ENCODE assay signal across 8 mouse cellular contexts in genomic region chr10:78756021-78756420, GRCm38 (mm10). TPM values are rescaled to one million over a fixed set of nuclear protein-coding genes. Genes with fewer than 3 reads are reported as not detected.
A peak's percentile ranks its signal among the peaks of the same experiment; 100 is the strongest.
DNase-seq lines count a peak whose midpoint lies in the region; ATAC-seq and TF ChIP-seq lines count a peak whose summit lies in the region.

No protein-coding gene starts in this region.

- no peak overlapping the region for H3K9ac ChIP-seq in heart, embryonic 11.5 days (ENCODE audit: low read depth, low read length)
- no peak overlapping the region for H3K9ac ChIP-seq in CH12.LX (ENCODE audit: insufficient read depth, low read depth)

- H3K4me2 ChIP-seq in heart, embryonic 11.5 days: no peak overlapping the region
- no peak overlapping the region for H3K4me2 ChIP-seq in CH12.LX (ENCODE audit: insufficient read depth, low read depth, poor library complexity, severe bottlenecking)

- H3K4me1 ChIP-seq in heart, embryonic 11.5 days (ENCODE audit: control insufficient read depth, insufficient read depth, low read length): no peaks in the 10 kb centered on the region
- H3K4me1 ChIP-seq in CH12.LX (ENCODE audit: control insufficient read depth in 1 of 2, insufficient read depth in 2 of 2): no peaks in the 10 kb centered on the region

- H3K27ac ChIP-seq in heart, embryonic 11.5 days (ENCODE audit: low read depth, low read length): no peak overlapping the region
- H3K27ac ChIP-seq in CH12.LX (ENCODE audit: insufficient read depth, low read depth): no peak overlapping the region

- H3K79me2 ChIP-seq in CH12.LX (replicated peaks; ENCODE audit: control insufficient read depth, extremely low read depth, insufficient read depth, poor library complexity, severe bottlenecking): no peaks in the 10 kb centered on the region

- peak; percentile 57 for TF ChIP-seq RAD21 in CH12.LX (IDR thresholded peaks at IDR 0.05; ENCODE audit: low read depth, low read length)

- no peak for TF ChIP-seq POLR2A in CH12.LX (IDR thresholded peaks at IDR 0.05; ENCODE audit: low read depth, low read length)

- dilution Hi-C loops in CH12.LX (cut with MboI; ENCODE audit: extremely low pct_ligation_motif_present, extremely low pct_unique_long_range_greater_than_20kb, low sequenced_read_pairs): no loop called here

- no peaks in the 10 kb centered on the region for H3K36me3 ChIP-seq in heart, embryonic 11.5 days (ENCODE audit: control insufficient read depth, insufficient read depth, low read length)
- no peaks in the 10 kb centered on the region for H3K36me3 ChIP-seq in CH12.LX (replicated peaks in 1 of 2; ENCODE audit: control insufficient read depth in 1 of 2, insufficient read depth in 1 of 2, low read length in 1 of 2)

- peak; percentile 77 to 90 for TF ChIP-seq CTCF in CH12.LX (conservative IDR thresholded peaks at IDR 0.05 in 1 of 2, IDR thresholded peaks at IDR 0.05 in 1 of 2; ENCODE audit: low read depth in 2 of 2, low read length in 2 of 2)

- in situ Hi-C loops in CH12.LX (cut with MboI; ENCODE audit: low pct_ligation_motif_present, low pct_unique_long_range_greater_than_20kb, low sequenced_read_pairs): no loop called here

- no peak for TF ChIP-seq EP300 in CH12.LX (IDR thresholded peaks at IDR 0.05; ENCODE audit: low read length)

- peak; percentile 79 for DNase-seq in heart, adult 11 months
- DNase-seq in CH12.LX (ENCODE audit: extremely low read depth): peak; percentile 21
- DNase-seq in c-Kit-positive CD71-negative TER-119-negative erythroid progenitor cells, embryonic 14.5 days (ENCODE audit: low read depth): peak; percentile 23
- peak; percentile 60 to 78 for DNase-seq in frontal cortex, postnatal 10 days (ENCODE audit: low spot score in 2 of 2)
- DNase-seq in layer of hippocampus, adult 8-10 months (ENCODE audit: low spot score in 2 of 2): peak; percentile 65 to 89
- peak; percentile 66 to 72 for DNase-seq in lung, postnatal 4 days
- DNase-seq in thymus, postnatal 14 days: peak; percentile 45

- H3K4me3 ChIP-seq in heart, embryonic 11.5 days (ENCODE audit: low read depth, low read length): no peak overlapping the region
- no peak overlapping the region for H3K4me3 ChIP-seq in CH12.LX (replicated peaks in 1 of 3; ENCODE audit: low read depth in 2 of 3, low read length in 2 of 3, poor library complexity in 1 of 3)

- ATAC-seq in heart, embryonic 11.5 days (replicated peaks; ENCODE audit: insufficient number of reproducible peaks, low FRiP score, low TSS enrichment): no peak

- H3K9me3 ChIP-seq in heart, embryonic 11.5 days (replicated peaks; ENCODE audit: control insufficient read depth, low read length): no peaks in the 10 kb centered on the region
- peaks cover 7% of the 10 kb centered on the region for H3K9me3 ChIP-seq in CH12.LX (replicated peaks; ENCODE audit: low read length)

- H3K27me3 ChIP-seq in heart, embryonic 11.5 days (ENCODE audit: control insufficient read depth, insufficient read depth, low read length): peaks cover 7% of the 10 kb centered on the region; the same call in 1 of the 2 replicates
- H3K27me3 ChIP-seq in CH12.LX (replicated peaks): peaks cover 18% of the 10 kb centered on the region

- 35% methylated on average over 6 of the region's 6 CpGs for WGBS in heart, embryonic 11.5 days (ENCODE audit: insufficient replicate concordance)

TF ChIP-seq in CH12.LX, 34 proteins besides CTCF, POLR2A, EP300 and RAD21:
- TF ChIP-seq SMC3 (IDR thresholded peaks at IDR 0.05; ENCODE audit: low read depth, low read length): peak; percentile 72
- TF ChIP-seq CHD1 (IDR thresholded peaks at IDR 0.05; ENCODE audit: low read depth, low read length): no peak

RNA-seq across cellular contexts. Expression of gene Ccdc105, which starts 3.2 kb away (rescaled TPM):
- polyA plus RNA-seq in heart, embryonic 11.5 days (2014; fragmentation: Nextera tagmentation; extraction: Ambion mirVana): 0.11 TPM in 1 of 2 replicates, not detected in the other
- total RNA-seq in CH12.LX (2012; rRNA removed) (not detected in 2 replicates), CH12.LX (2014; rRNA removed) (not detected in 2 replicates)
- polyA plus RNA-seq in CH12.LX (2012; ENCODE audit: insufficient read length, low read depth): not detected in 2 replicates
- under 1 TPM; 0.29 to 0.75 (median 0.45) TPM for total RNA-seq in layer of hippocampus, adult 8-10 months (2022)

RNA-seq across cellular contexts. Expression of gene Slc1a6, which starts 24.3 kb away (rescaled TPM):
- polyA plus RNA-seq in heart, embryonic 11.5 days (2014; fragmentation: Nextera tagmentation; extraction: Ambion mirVana): 0.35 and 0.43 TPM in 2 replicates
- total RNA-seq in CH12.LX (2012; rRNA removed) (0.04 TPM in 1 of 2 replicates, not detected in the other), CH12.LX (2014; rRNA removed) (not detected in 2 replicates)
- polyA plus RNA-seq in CH12.LX (2012; ENCODE audit: insufficient read length, low read depth): not detected in 2 replicates
- 10 to 100 TPM; 11.2 to 13.6 (median 12.6) TPM for total RNA-seq in layer of hippocampus, adult 8-10 months (2022)

RNA-seq across cellular contexts. Expression of gene Casp14, which starts 37.9 kb away (rescaled TPM):
- polyA plus RNA-seq in heart, embryonic 11.5 days (2014; fragmentation: Nextera tagmentation; extraction: Ambion mirVana): not detected in 2 replicates
- total RNA-seq in CH12.LX (2012; rRNA removed) (not detected in 2 replicates), CH12.LX (2014; rRNA removed) (not detected in 2 replicates)
- polyA plus RNA-seq in CH12.LX (2012; ENCODE audit: insufficient read length, low read depth): not detected in 2 replicates
- total RNA-seq in layer of hippocampus, adult 8-10 months (2022): not detected

Comparison
In these comparisons a context has a peak if more than half of its experiments do, and no peak if none do; other contexts are left out.
1. DNase-seq: peak in every context shown above with its lines; median percentile 79 in heart, adult 11 months; 77 in layer of hippocampus, adult 8-10 months; 69 in frontal cortex, postnatal 10 days; 69 in lung, postnatal 4 days; 45 in thymus, postnatal 14 days; 23 in c-Kit-positive CD71-negative TER-119-negative erythroid progenitor cells, embryonic 14.5 days; 21 in CH12.LX.
2. RNA of gene Slc1a6, which starts 24.3 kb away (total RNA-seq): 11.2 to 13.6 TPM in layer of hippocampus, adult 8-10 months; 0.04 TPM in CH12.LX; every median in the first group is over 10 times any median in the second.